20 mouse cellular contexts compared by ENCODE assay signal in genomic region chr6:7378651-7379050, GRCm38 (mm10).
DNase-seq lines count a peak whose midpoint lies in the region; ATAC-seq and TF ChIP-seq lines count a peak whose summit lies in the region.
"Had no signal": no experiment of that assay in that cellular context is flagged by ENCODE, and none has a peak within 500 bp of the region (broad histone marks: within the 10 kb centered on the region; RNA-seq: fewer than 3 reads in every experiment).

No protein-coding gene starts in this region.

- 52% methylated on average over 5 of the region's 5 CpGs for WGBS in forebrain, embryonic 12.5 days
- WGBS in forebrain, embryonic 16.5 days: 35% methylated on average over 5 of the region's 5 CpGs
- 62% methylated on average over 5 of the region's 5 CpGs for WGBS in midbrain, embryonic 15.5 days
- 62% methylated on average over 5 of the region's 5 CpGs for WGBS in midbrain, postnatal 0 days

- H3K4me2 ChIP-seq in forebrain, embryonic 12.5 days: no peak overlapping the region
- no peak overlapping the region for H3K4me2 ChIP-seq in forebrain, embryonic 16.5 days (ENCODE audit: low read length)
- H3K4me2 ChIP-seq in midbrain, embryonic 15.5 days: no peak overlapping the region
- no peak overlapping the region for H3K4me2 ChIP-seq in midbrain, postnatal 0 days (ENCODE audit: low read depth, low read length, poor library complexity, severe bottlenecking)
- H3K4me2 ChIP-seq: embryonic facial prominence, embryonic 13.5 days; heart, embryonic 11.5 days; heart, embryonic 15.5 days; hindbrain, embryonic 13.5 days had no signal

- H3K4me1 ChIP-seq in forebrain, embryonic 12.5 days: peaks cover 5% of the 10 kb centered on the region; the same call in 1 of the 2 replicates
- no peaks in the 10 kb centered on the region for H3K4me1 ChIP-seq in forebrain, embryonic 16.5 days (replicated peaks; ENCODE audit: control insufficient read depth, insufficient read depth, low read length)
- no peaks in the 10 kb centered on the region for H3K4me1 ChIP-seq in midbrain, embryonic 15.5 days
- no peaks in the 10 kb centered on the region for H3K4me1 ChIP-seq in midbrain, postnatal 0 days (ENCODE audit: insufficient read depth, low read length)
- H3K4me1 ChIP-seq: embryonic facial prominence, embryonic 13.5 days had no signal

- no peak for TF ChIP-seq CTCF in midbrain, postnatal 0 days (IDR thresholded peaks at IDR 0.05)

- no peaks in the 10 kb centered on the region for H3K36me3 ChIP-seq in forebrain, embryonic 12.5 days (replicated peaks)
- H3K36me3 ChIP-seq in forebrain, embryonic 16.5 days (ENCODE audit: control insufficient read depth, insufficient read depth): no peaks in the 10 kb centered on the region
- H3K36me3 ChIP-seq in midbrain, embryonic 15.5 days (replicated peaks): no peaks in the 10 kb centered on the region
- no peaks in the 10 kb centered on the region for H3K36me3 ChIP-seq in midbrain, postnatal 0 days (ENCODE audit: insufficient read depth, low read length)
- H3K36me3 ChIP-seq: embryonic facial prominence, embryonic 13.5 days; heart, embryonic 15.5 days; hindbrain, embryonic 13.5 days had no signal

- no peak overlapping the region for H3K4me3 ChIP-seq in forebrain, embryonic 12.5 days (replicated peaks)
- no peak overlapping the region for H3K4me3 ChIP-seq in forebrain, embryonic 16.5 days (replicated peaks; ENCODE audit: low read length)
- no peak overlapping the region for H3K4me3 ChIP-seq in midbrain, embryonic 15.5 days
- no peak overlapping the region for H3K4me3 ChIP-seq in midbrain, postnatal 0 days (ENCODE audit: low read depth, low read length)
- H3K4me3 ChIP-seq: embryonic facial prominence, embryonic 13.5 days; heart, adult 2 months; heart, embryonic 15.5 days; hindbrain, embryonic 13.5 days had no signal

- peak; percentile 82; the same call in 1 of the 2 replicates for ATAC-seq in forebrain, embryonic 12.5 days (ENCODE audit: low FRiP score)
- ATAC-seq in forebrain, embryonic 16.5 days: no peak
- ATAC-seq in midbrain, embryonic 15.5 days (replicated peaks): peak; percentile 70; the same call in 1 of the 2 replicates
- no peak for ATAC-seq in midbrain, postnatal 0 days (ENCODE audit: low FRiP score)
- ATAC-seq: forebrain, postnatal 0 days; hindbrain, postnatal 0 days had no signal

- H3K27ac ChIP-seq in forebrain, embryonic 12.5 days: no peak overlapping the region
- H3K27ac ChIP-seq in forebrain, embryonic 16.5 days (ENCODE audit: low read length): no peak overlapping the region
- H3K27ac ChIP-seq in midbrain, embryonic 15.5 days: no peak overlapping the region
- H3K27ac ChIP-seq in midbrain, postnatal 0 days (ENCODE audit: low read depth, low read length): no peak overlapping the region
- H3K27ac ChIP-seq: embryonic facial prominence, embryonic 13.5 days; heart, adult 2 months; heart, embryonic 15.5 days; hindbrain, embryonic 13.5 days; hindbrain, postnatal 0 days had no signal

- no peak overlapping the region for H3K9ac ChIP-seq in forebrain, embryonic 12.5 days
- no peak overlapping the region for H3K9ac ChIP-seq in forebrain, embryonic 16.5 days (replicated peaks; ENCODE audit: low read depth, low read length)
- no peak overlapping the region for H3K9ac ChIP-seq in midbrain, embryonic 15.5 days
- no peak overlapping the region for H3K9ac ChIP-seq in midbrain, postnatal 0 days (replicated peaks; ENCODE audit: low read length, poor library complexity, severe bottlenecking)
- H3K9ac ChIP-seq: embryonic facial prominence, embryonic 13.5 days; forebrain, postnatal 0 days; heart, embryonic 15.5 days; hindbrain, embryonic 13.5 days had no signal

- no peaks in the 10 kb centered on the region for H3K9me3 ChIP-seq in forebrain, embryonic 12.5 days
- no peaks in the 10 kb centered on the region for H3K9me3 ChIP-seq in forebrain, embryonic 16.5 days (ENCODE audit: control insufficient read depth, low read length)
- H3K9me3 ChIP-seq in midbrain, embryonic 15.5 days: no peaks in the 10 kb centered on the region
- no peaks in the 10 kb centered on the region for H3K9me3 ChIP-seq in midbrain, postnatal 0 days (ENCODE audit: low read length)
- H3K9me3 ChIP-seq: embryonic facial prominence, embryonic 13.5 days; heart, embryonic 15.5 days; hindbrain, embryonic 13.5 days had no signal

- H3K27me3 ChIP-seq in forebrain, embryonic 12.5 days: no peaks in the 10 kb centered on the region
- no peaks in the 10 kb centered on the region for H3K27me3 ChIP-seq in forebrain, embryonic 16.5 days (replicated peaks; ENCODE audit: control insufficient read depth, insufficient read depth, low read length)
- H3K27me3 ChIP-seq in midbrain, embryonic 15.5 days (replicated peaks): no peaks in the 10 kb centered on the region
- H3K27me3 ChIP-seq in midbrain, postnatal 0 days (ENCODE audit: insufficient read depth, low read length): no peaks in the 10 kb centered on the region
- H3K27me3 ChIP-seq: CH12.LX; embryonic facial prominence, embryonic 13.5 days; heart, embryonic 15.5 days; hindbrain, embryonic 13.5 days had no signal

- DNase-seq in midbrain, postnatal 0 days (ENCODE audit: low spot score): no peak
- DNase-seq in retina, embryonic 14.5 days (ENCODE audit: low spot score): peak; percentile 88
- no peak for DNase-seq in layer of hippocampus, postnatal 36 days
- DNase-seq: adrenal gland, adult 2 months; adrenal gland, postnatal 25 days; cerebellum, adult 2 months; cerebellum, postnatal 10 days; forebrain, postnatal 0 days; gastrocnemius, postnatal 14 days; heart, adult 2 months; heart, postnatal 14 days had no signal

Comparison
In these comparisons a context has a peak if more than half of its experiments do, and no peak if none do; other contexts are left out.
1. ATAC-seq: peak in forebrain, embryonic 12.5 days (single experiment) and midbrain, embryonic 15.5 days (single experiment); none in forebrain, embryonic 16.5 days (single experiment) and midbrain, postnatal 0 days (single experiment).